Mouse (Mus musculus): ENCODE results near the gene Cerkl.

- TF ChIP-seq CTCF (IDR thresholded peaks at IDR 0.05; ENCODE audit: low read depth, low read length) (no peak), POLR2A (IDR thresholded peaks at IDR 0.05; ENCODE audit: insufficient read depth, low read length) (no peak), EP300 (IDR thresholded peaks at IDR 0.05; ENCODE audit: insufficient read depth, low read depth, low read length) (no peak)
Measured at GRCm38 (mm10) chr2:79316182-79316880, 140.3 kb downstream of the Cerkl start.

All from ES-Bruce4 (cell line).